Mouse (Mus musculus): Measurements from ENCODE around the gene Aurkaip1.
"Not testable (repeated sequence)": the region's sequence is repeated elsewhere in the genome, so short reads cannot be mapped to it uniquely, and the experiment has no call there.

Aurkaip1 gene

GRCm38 (mm10) chr4:155831205-155831766 lies at the start of gene Aurkaip1:
Aurkaip1 (plus strand) TSS chr4:155831272.
- in situ Hi-C loops (cut with MboI, MseI): no loop called here

GRCm38 (mm10) chr4:155783486-155784080 lies 47.5 kb upstream of the Aurkaip1 start:
- in situ Hi-C loops (cut with MboI, MseI): no loop called here

- in situ Hi-C loops (cut with MboI, MseI): no loop called here
Measured at GRCm38 (mm10) chr4:155784081-155784701, 46.9 kb upstream of the Aurkaip1 start.

- in situ Hi-C loops (cut with MboI, MseI): no loop called here
Measured at GRCm38 (mm10) chr4:155785246-155785645, 45.8 kb upstream of the Aurkaip1 start.

GRCm38 (mm10) chr4:155785819-155786218 lies 45.3 kb upstream of the Aurkaip1 start, which contains the start of gene Tmem88b:
Tmem88b (minus strand) TSS chr4:155785874.
- in situ Hi-C loops (cut with MboI, MseI): no loop called here

GRCm38 (mm10) chr4:155788300-155788699 lies 42.8 kb upstream of the Aurkaip1 start:
- in situ Hi-C loops (cut with MboI, MseI): no loop called here

GRCm38 (mm10) chr4:155788833-155789232 lies 42.2 kb upstream of the Aurkaip1 start:
- in situ Hi-C loops (cut with MboI, MseI): not testable (repeated sequence)

- in situ Hi-C loops (cut with MboI, MseI): no loop called here
Measured at GRCm38 (mm10) chr4:155790021-155790489, 41.0 kb upstream of the Aurkaip1 start, which contains the start of gene Ankrd65. Ankrd65 (plus strand) TSS chr4:155790439.

GRCm38 (mm10) chr4:155790650-155791161 lies 40.4 kb upstream of the Aurkaip1 start:
- in situ Hi-C loops (cut with MboI, MseI): no loop called here

GRCm38 (mm10) chr4:155791240-155791933 lies 39.7 kb upstream of the Aurkaip1 start:
- in situ Hi-C loops (cut with MboI, MseI): no loop called here

- in situ Hi-C loops (cut with MboI, MseI): no loop called here
Measured at GRCm38 (mm10) chr4:155793730-155794129, 37.3 kb upstream of the Aurkaip1 start.

GRCm38 (mm10) chr4:155802075-155802474 lies 29.0 kb upstream of the Aurkaip1 start:
- in situ Hi-C loops (cut with MboI, MseI): no loop called here

- in situ Hi-C loops (cut with MboI, MseI): no loop called here
Measured at GRCm38 (mm10) chr4:155802741-155803339, 28.2 kb upstream of the Aurkaip1 start, which contains the start of gene Mrpl20. Mrpl20 (plus strand) TSS chr4:155802878.

GRCm38 (mm10) chr4:155803340-155804041 lies 27.6 kb upstream of the Aurkaip1 start:
- in situ Hi-C loops (cut with MboI, MseI): no loop called here

GRCm38 (mm10) chr4:155807841-155808240 lies 23.2 kb upstream of the Aurkaip1 start:
- in situ Hi-C loops (cut with MboI, MseI): no loop called here

- in situ Hi-C loops (cut with MboI, MseI): no loop called here
Measured at GRCm38 (mm10) chr4:155811929-155812664, 19.0 kb upstream of the Aurkaip1 start, which contains the start of gene Ccnl2. Ccnl2 (plus strand) TSS chr4:155812489.

GRCm38 (mm10) chr4:155812665-155813181 lies 18.3 kb upstream of the Aurkaip1 start:
- in situ Hi-C loops (cut with MboI, MseI): no loop called here

- in situ Hi-C loops (cut with MboI, MseI): no loop called here
Measured at GRCm38 (mm10) chr4:155817533-155817932, 13.5 kb upstream of the Aurkaip1 start.

GRCm38 (mm10) chr4:155821025-155821424 lies 10.0 kb upstream of the Aurkaip1 start:
- in situ Hi-C loops (cut with MboI, MseI): no loop called here

- in situ Hi-C loops (cut with MboI, MseI): no loop called here
Measured at GRCm38 (mm10) chr4:155823443-155823842, 7.6 kb upstream of the Aurkaip1 start.

Data from regulatory T cell (primary cell).